Mouse (Mus musculus): ENCODE measurements around the gene Kcnk3.

GRCm38 (mm10) chr5:30614221-30614620 lies 26.3 kb downstream of the Kcnk3 start:
- TF ChIP-seq CTCF (IDR thresholded peaks at IDR 0.05; ENCODE audit: extremely low read depth, insufficient read depth, low read length) (no peak), POLR2A (IDR thresholded peaks at IDR 0.05; ENCODE audit: extremely low read depth, insufficient read depth, low read length) (no peak)
